36 mouse cellular contexts compared by ENCODE assay signal in the genomic region with DNA sequence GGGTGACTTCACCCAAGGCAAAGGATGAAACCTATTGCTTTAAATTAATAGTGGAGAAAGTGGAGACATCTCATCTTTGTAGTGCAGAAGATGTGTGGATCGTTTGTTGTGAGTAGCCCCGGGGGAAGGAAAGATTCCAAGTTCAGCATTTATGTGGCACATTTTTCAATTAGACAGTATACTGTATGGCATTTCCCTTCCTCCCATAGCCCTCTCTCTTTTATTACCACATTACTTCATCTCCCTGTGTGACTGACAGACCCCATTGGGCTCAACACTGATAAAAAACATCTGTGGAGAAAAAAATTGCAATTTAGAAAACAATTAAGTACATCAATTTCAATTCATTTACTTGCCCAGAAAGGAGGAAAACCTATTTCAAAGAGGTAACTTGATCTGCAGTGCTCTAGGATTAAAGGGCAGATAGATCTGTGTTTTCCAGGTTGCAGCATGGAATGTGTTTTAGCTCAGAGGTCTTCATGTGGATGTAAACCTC. TPM values are rescaled to one million over a fixed set of nuclear protein-coding genes. Genes with fewer than 3 reads are reported as not detected.
DNase-seq lines count a peak whose midpoint lies in the region; ATAC-seq lines count a peak whose summit lies in the region.
"Had no signal": no experiment of that assay in that cellular context is flagged by ENCODE, and none has a peak within 500 bp of the region (broad histone marks: within the 10 kb centered on the region; RNA-seq: fewer than 3 reads in every experiment).

No protein-coding gene starts in this region.

- intact Hi-C loops in heart, postnatal 25 days (cut with DNase I): no loop called here

- peak; percentile 28; the same call in 1 of the 2 replicates for ATAC-seq in neural tube, embryonic 14.5 days (ENCODE audit: low read depth)
- no peak for ATAC-seq in embryonic facial prominence, embryonic 13.5 days (ENCODE audit: insufficient number of reproducible peaks, insufficient read depth, low FRiP score, low TSS enrichment, low read depth)
- peak; percentile 79; the same call in 1 of the 2 replicates for ATAC-seq in limb, embryonic 11.5 days (ENCODE audit: insufficient number of reproducible peaks, low FRiP score, low TSS enrichment, low read depth)
- no peak for ATAC-seq in stomach, embryonic 16.5 days (ENCODE audit: insufficient read depth, low FRiP score)
- ATAC-seq: activated CD4-positive, CD25-positive, alpha-beta regulatory T cell, adult 4 months; forebrain, embryonic 15.5 days had no signal

- H3K4me2 ChIP-seq in neural tube, embryonic 14.5 days (ENCODE audit: low read depth, low read length): no peak overlapping the region
- H3K4me2 ChIP-seq in embryonic facial prominence, embryonic 13.5 days: no peak overlapping the region
- H3K4me2 ChIP-seq in limb, embryonic 11.5 days (ENCODE audit: low read depth, severe bottlenecking): no peak overlapping the region
- no peak overlapping the region for H3K4me2 ChIP-seq in stomach, embryonic 16.5 days (ENCODE audit: low read depth, low read length)
- H3K4me2 ChIP-seq: embryonic facial prominence, embryonic 15.5 days; forebrain, embryonic 15.5 days; heart, embryonic 13.5 days; hindbrain, embryonic 12.5 days; liver, embryonic 13.5 days; midbrain, embryonic 12.5 days had no signal

- no peak overlapping the region for H3K27ac ChIP-seq in neural tube, embryonic 14.5 days (ENCODE audit: low read depth, low read length)
- H3K27ac ChIP-seq in embryonic facial prominence, embryonic 13.5 days: peak overlapping the region; percentile 60
- H3K27ac ChIP-seq in limb, embryonic 11.5 days (replicated peaks; ENCODE audit: low read depth, low read length): peak overlapping the region; percentile 47; the same call in 1 of the 2 replicates
- H3K27ac ChIP-seq in stomach, embryonic 16.5 days (ENCODE audit: low read length): peak overlapping the region; percentile 28
- H3K27ac ChIP-seq: embryonic facial prominence, embryonic 15.5 days; forebrain, embryonic 15.5 days; heart, adult 2 months; heart, embryonic 13.5 days; hindbrain, embryonic 12.5 days; left cerebral cortex, adult 2 months; liver, embryonic 13.5 days; midbrain, embryonic 12.5 days had no signal

- H3K9ac ChIP-seq in neural tube, embryonic 14.5 days (replicated peaks; ENCODE audit: low read depth, low read length): no peak overlapping the region
- no peak overlapping the region for H3K9ac ChIP-seq in embryonic facial prominence, embryonic 13.5 days
- no peak overlapping the region for H3K9ac ChIP-seq in limb, embryonic 11.5 days (ENCODE audit: low read length)
- H3K9ac ChIP-seq in stomach, embryonic 16.5 days (ENCODE audit: low read length): no peak overlapping the region
- H3K9ac ChIP-seq: embryonic facial prominence, embryonic 15.5 days; forebrain, embryonic 15.5 days; heart, embryonic 13.5 days; hindbrain, embryonic 12.5 days; liver, embryonic 13.5 days; midbrain, embryonic 12.5 days had no signal

- H3K4me3 ChIP-seq in neural tube, embryonic 14.5 days (ENCODE audit: low read depth, low read length): no peak overlapping the region
- no peak overlapping the region for H3K4me3 ChIP-seq in embryonic facial prominence, embryonic 13.5 days
- no peak overlapping the region for H3K4me3 ChIP-seq in limb, embryonic 11.5 days (ENCODE audit: low read depth, low read length)
- no peak overlapping the region for H3K4me3 ChIP-seq in stomach, embryonic 16.5 days (replicated peaks; ENCODE audit: low read length)
- H3K4me3 ChIP-seq: embryonic facial prominence, embryonic 15.5 days; forebrain, embryonic 15.5 days; heart, adult 2 months; heart, embryonic 13.5 days; hindbrain, embryonic 12.5 days; left cerebral cortex, adult 2 months; liver, embryonic 13.5 days; midbrain, embryonic 12.5 days had no signal

- no peaks in the 10 kb centered on the region for H3K36me3 ChIP-seq in neural tube, embryonic 14.5 days (ENCODE audit: control insufficient read depth, insufficient read depth, low read length)
- H3K36me3 ChIP-seq in embryonic facial prominence, embryonic 13.5 days: no peaks in the 10 kb centered on the region
- H3K36me3 ChIP-seq in limb, embryonic 11.5 days (ENCODE audit: control insufficient read depth, insufficient read depth, low read length): no peaks in the 10 kb centered on the region
- H3K36me3 ChIP-seq in stomach, embryonic 16.5 days (ENCODE audit: control insufficient read depth, insufficient read depth, low read length): no peaks in the 10 kb centered on the region
- H3K36me3 ChIP-seq: embryonic facial prominence, embryonic 15.5 days; forebrain, embryonic 15.5 days; heart, embryonic 13.5 days; hindbrain, embryonic 12.5 days; liver, embryonic 13.5 days; midbrain, embryonic 12.5 days had no signal

- no peaks in the 10 kb centered on the region for H3K27me3 ChIP-seq in neural tube, embryonic 14.5 days (ENCODE audit: control insufficient read depth, insufficient read depth, low read length)
- H3K27me3 ChIP-seq in embryonic facial prominence, embryonic 13.5 days: no peaks in the 10 kb centered on the region; the same call in 1 of the 2 replicates
- no peaks in the 10 kb centered on the region for H3K27me3 ChIP-seq in limb, embryonic 11.5 days (ENCODE audit: control insufficient read depth, insufficient read depth, low read length)
- no peaks in the 10 kb centered on the region for H3K27me3 ChIP-seq in stomach, embryonic 16.5 days (ENCODE audit: control insufficient read depth, insufficient read depth, low read length)
- H3K27me3 ChIP-seq: embryonic facial prominence, embryonic 15.5 days; forebrain, embryonic 15.5 days; heart, embryonic 13.5 days; hindbrain, embryonic 12.5 days; liver, embryonic 13.5 days; midbrain, embryonic 12.5 days had no signal

- H3K9me3 ChIP-seq in neural tube, embryonic 14.5 days (ENCODE audit: control insufficient read depth, low read length): no peaks in the 10 kb centered on the region
- no peaks in the 10 kb centered on the region for H3K9me3 ChIP-seq in embryonic facial prominence, embryonic 13.5 days
- no peaks in the 10 kb centered on the region for H3K9me3 ChIP-seq in limb, embryonic 11.5 days (ENCODE audit: control insufficient read depth, low read length)
- no peaks in the 10 kb centered on the region for H3K9me3 ChIP-seq in stomach, embryonic 16.5 days (replicated peaks; ENCODE audit: control insufficient read depth, low read length)
- H3K9me3 ChIP-seq: embryonic facial prominence, embryonic 15.5 days; forebrain, embryonic 15.5 days; heart, embryonic 13.5 days; hindbrain, embryonic 12.5 days; liver, embryonic 13.5 days; midbrain, embryonic 12.5 days had no signal

- DNase-seq in neural tube, embryonic 10.5 days (ENCODE audit: extremely low spot score, low spot score): no peak
- DNase-seq in limb, embryonic 11.5 days (ENCODE audit: low spot score): no peak
- DNase-seq in adrenal gland, adult 18-20 months (ENCODE audit: low spot score in 2 of 2): no peak
- no peak for DNase-seq in heart, postnatal 25 days (ENCODE audit: low spot score)
- DNase-seq: adrenal gland, postnatal 14 days; cerebellum, adult 2 months; cerebellum, postnatal 25 days; gastrocnemius, postnatal 36 days; heart, adult 2 months; heart, postnatal 14 days; kidney, adult 18-20 months; kidney, postnatal 4 days; layer of hippocampus, adult 9-11 months; left cerebral cortex, postnatal 4 days; liver, embryonic 13.5 days; lung, adult 2 months; lung, postnatal 14 days; retina, postnatal 1 day; right cerebral cortex, postnatal 25 days; spleen, adult 18-20 months; thymus, adult 18-20 months had no signal

- WGBS in neural tube, embryonic 14.5 days: 40% methylated on average over 2 of the region's 2 CpGs
- WGBS in embryonic facial prominence, embryonic 13.5 days: 19% methylated on average over 2 of the region's 2 CpGs
- 14% methylated on average over 2 of the region's 2 CpGs for WGBS in limb, embryonic 11.5 days
- WGBS in stomach, embryonic 16.5 days: 55% methylated on average over 2 of the region's 2 CpGs

- H3K4me1 ChIP-seq in neural tube, embryonic 14.5 days (ENCODE audit: control insufficient read depth, insufficient read depth, low read length): no peaks in the 10 kb centered on the region
- peaks cover 15% of the 10 kb centered on the region for H3K4me1 ChIP-seq in embryonic facial prominence, embryonic 13.5 days
- H3K4me1 ChIP-seq in limb, embryonic 11.5 days (ENCODE audit: control insufficient read depth, insufficient read depth, low read length): peaks cover 8% of the 10 kb centered on the region; the same call in 1 of the 2 replicates
- no peaks in the 10 kb centered on the region; the same call in 1 of the 2 replicates for H3K4me1 ChIP-seq in stomach, embryonic 16.5 days (ENCODE audit: control insufficient read depth, insufficient read depth, low read length)
- H3K4me1 ChIP-seq: embryonic facial prominence, embryonic 15.5 days; forebrain, embryonic 15.5 days; heart, embryonic 13.5 days; hindbrain, embryonic 12.5 days; liver, embryonic 13.5 days; midbrain, embryonic 12.5 days had no signal

RNA-seq across cellular contexts. Expression of a gene that starts 42.0 kb away (rescaled TPM):
- polyA plus RNA-seq in neural tube, embryonic 14.5 days (2014; fragmentation: Nextera tagmentation; extraction: Ambion mirVana): not detected in 2 replicates
- 0.48 TPM in 1 of 2 replicates, not detected in the other for polyA plus RNA-seq in embryonic facial prominence, embryonic 13.5 days (2015; fragmentation: Nextera tagmentation; extraction: Ambion mirVana)
- 0.10 and 0.27 TPM in 2 replicates for polyA plus RNA-seq in limb, embryonic 11.5 days (2014; fragmentation: Nextera tagmentation; extraction: Ambion mirVana)
- 0.23 TPM in 1 of 2 replicates, not detected in the other for polyA plus RNA-seq in stomach, embryonic 16.5 days (2015; fragmentation: Nextera tagmentation; extraction: Ambion mirVana)
- total RNA-seq in adrenal gland, adult 18-20 months (2021): not detected
- total RNA-seq in heart, postnatal 25 days (2021): 1 to 10 TPM in 1 of 2 experiments, under 1 TPM in 1; 0.73 to 1.1 TPM
- total RNA-seq: adrenal gland, postnatal 14 days; megakaryocyte progenitor cell, adult 5-6 weeks; MEL; monocyte, adult 5-6 weeks had no signal
- polyA plus RNA-seq: activated CD4-positive, CD25-positive, alpha-beta regulatory T cell, adult 4 months; C2C12; heart, embryonic 13.5 days; liver, embryonic 13.5 days; neural tube, embryonic 11.5 days had no signal

Comparison
In these comparisons a context has a peak if more than half of its experiments do, and no peak if none do; other contexts are left out.
1. ATAC-seq: peak in neural tube, embryonic 14.5 days (single experiment) and limb, embryonic 11.5 days (single experiment); none in embryonic facial prominence, embryonic 13.5 days (single experiment) and stomach, embryonic 16.5 days (single experiment).